Mouse (Mus musculus): Measurements from ENCODE around the gene Uncx.
A peak's percentile ranks its signal among the peaks of the same experiment; 100 is the strongest.

Gene Uncx

GRCm38 (mm10) chr5:139543214-139543613, at the start of gene Uncx:
Gene Uncx (plus strand): TSS chr5:139543494.
- no peak for DNase-seq (ENCODE audit: low read depth, low spot score)

- no peak for DNase-seq (ENCODE audit: low read depth, low spot score)
Measured at GRCm38 (mm10) chr5:139493690-139494089, 49.6 kb upstream of the Uncx start.

- peak; percentile 29 for DNase-seq (ENCODE audit: low read depth, low spot score)
Measured at GRCm38 (mm10) chr5:139495019-139495669, 48.1 kb upstream of the Uncx start.

- no peak for DNase-seq (ENCODE audit: low read depth, low spot score)
Measured at GRCm38 (mm10) chr5:139496939-139497338, 46.4 kb upstream of the Uncx start.

GRCm38 (mm10) chr5:139498791-139499190, 44.5 kb upstream of the Uncx start:
- DNase-seq (ENCODE audit: low read depth, low spot score), result no peak

GRCm38 (mm10) chr5:139502281-139502680, 41.0 kb upstream of the Uncx start:
- peak; percentile 60 for DNase-seq (ENCODE audit: low read depth, low spot score)

- no peak for DNase-seq (ENCODE audit: low read depth, low spot score)
Measured at GRCm38 (mm10) chr5:139505073-139505606, 38.2 kb upstream of the Uncx start.

- DNase-seq (ENCODE audit: low read depth, low spot score), result no peak
Measured at GRCm38 (mm10) chr5:139506207-139506606, 37.1 kb upstream of the Uncx start.

GRCm38 (mm10) chr5:139510682-139511366, 32.5 kb upstream of the Uncx start:
- no peak for DNase-seq (ENCODE audit: low read depth, low spot score)

GRCm38 (mm10) chr5:139512201-139512600, 31.1 kb upstream of the Uncx start:
- DNase-seq (ENCODE audit: low read depth, low spot score), result no peak

- no peak for DNase-seq (ENCODE audit: low read depth, low spot score)
Measured at GRCm38 (mm10) chr5:139516281-139516680, 27.0 kb upstream of the Uncx start.

- DNase-seq (ENCODE audit: low read depth, low spot score), result peak; percentile 26
Measured at GRCm38 (mm10) chr5:139520069-139520834, 23.0 kb upstream of the Uncx start.

GRCm38 (mm10) chr5:139521987-139522386, 21.3 kb upstream of the Uncx start:
- DNase-seq (ENCODE audit: low read depth, low spot score), result no peak

- no peak for DNase-seq (ENCODE audit: low read depth, low spot score)
Measured at GRCm38 (mm10) chr5:139528851-139529250, 14.4 kb upstream of the Uncx start.

GRCm38 (mm10) chr5:139535386-139535919, 7.8 kb upstream of the Uncx start:
- no peak for DNase-seq (ENCODE audit: low read depth, low spot score)

- no peak for DNase-seq (ENCODE audit: low read depth, low spot score)
Measured at GRCm38 (mm10) chr5:139536211-139536910, 6.9 kb upstream of the Uncx start.

- no peak for DNase-seq (ENCODE audit: low read depth, low spot score)
Measured at GRCm38 (mm10) chr5:139536911-139537738, 6.2 kb upstream of the Uncx start.

GRCm38 (mm10) chr5:139537739-139538135, 5.6 kb upstream of the Uncx start:
- DNase-seq (ENCODE audit: low read depth, low spot score), result no peak

GRCm38 (mm10) chr5:139541151-139542042, 1.9 kb upstream of the Uncx start:
- DNase-seq (ENCODE audit: low read depth, low spot score), result no peak

- no peak for DNase-seq (ENCODE audit: low read depth, low spot score)
Measured at GRCm38 (mm10) chr5:139542043-139542365, 1.3 kb upstream of the Uncx start.
